Mouse (Mus musculus): ENCODE measurements around the gene Hif3a. TPM values are rescaled to one million over a fixed set of nuclear protein-coding genes. Genes with fewer than 3 reads are reported as not detected.
A peak's percentile ranks its signal among the peaks of the same experiment; 100 is the strongest.

Hif3a gene
- total RNA-seq, 1 experiment = 2.3 TPM

- no peak for DNase-seq (ENCODE audit: low read depth, low spot score)
- no peaks in the 10 kb centered on the region; the same call in 1 of the 2 replicates for H3K36me3 ChIP-seq (ENCODE audit: control insufficient read depth, insufficient read depth, low read length, poor library complexity, severe bottlenecking)
- H3K4me3 ChIP-seq (ENCODE audit: insufficient read depth in 1 of 2, low read depth in 1 of 2, low read length in 2 of 2, poor library complexity in 1 of 2, severe bottlenecking in 1 of 2) = no peak overlapping the region
- in situ Hi-C loops (cut with MboI; ENCODE audit: low sequenced_read_pairs in 2 of 2, unreplicated experiment in 2 of 2) = loop anchor here in 1 of 2 experiments (5.0 kb wide), 1 partner anchor 63 kb away; no protein-coding TSS in a partner anchor
- no peak overlapping the region for H3K27ac ChIP-seq (ENCODE audit: insufficient read depth, low read depth, low read length, poor library complexity, severe bottlenecking)
- TF ChIP-seq HCFC1 (IDR thresholded peaks at IDR 0.05; ENCODE audit: borderline replicate concordance, insufficient read depth, low read length) (no peak), ZNF384 (IDR thresholded peaks at IDR 0.05; ENCODE audit: low read depth, low read length) (no peak), ZC3H11A (IDR thresholded peaks at IDR 0.05; ENCODE audit: borderline replicate concordance, low read depth, low read length) (no peak), CHD2 (IDR thresholded peaks at IDR 0.05; ENCODE audit: low read depth, low read length) (no peak), MAFK (IDR thresholded peaks at IDR 0.05; ENCODE audit: insufficient read depth, low read depth, low read length) (no peak)
- H3K9me3 ChIP-seq (ENCODE audit: control insufficient read depth, insufficient read depth, low read depth, low read length) = no peaks in the 10 kb centered on the region
- H3K4me1 ChIP-seq (ENCODE audit: control insufficient read depth in 2 of 2, insufficient read depth in 2 of 2, low read length in 2 of 2, poor library complexity in 1 of 2) = peaks cover 0 to 10% of the 10 kb centered on the region in 2 experiments; a peak in 2 of 4 replicates
- H3K9ac ChIP-seq (ENCODE audit: insufficient read depth, low read depth, low read length, poor library complexity, severe bottlenecking) = no peak overlapping the region
These were observed 66.9 kb downstream of the Hif3a start for GRCm38 (mm10) chr7:16995345-16995744.

GRCm38 (mm10) chr7:16994400-16994799 lies 67.8 kb downstream of the Hif3a start:
- peak overlapping the region; percentile 57 to 73 for H3K4me3 ChIP-seq (ENCODE audit: insufficient read depth in 1 of 2, low read depth in 1 of 2, low read length in 2 of 2, poor library complexity in 1 of 2, severe bottlenecking in 1 of 2)
- in situ Hi-C loops (cut with MboI; ENCODE audit: low sequenced_read_pairs in 2 of 2, unreplicated experiment in 2 of 2) = loop anchor here in 1 of 2 experiments (5.0 kb wide), 1 partner anchor 42 kb away; no protein-coding TSS in a partner anchor
- H3K4me1 ChIP-seq (ENCODE audit: control insufficient read depth in 2 of 2, insufficient read depth in 2 of 2, low read length in 2 of 2, poor library complexity in 1 of 2) = peaks cover 1 to 14% of the 10 kb centered on the region in 2 experiments; a peak in 2 of 4 replicates
- no peak for TF ChIP-seq CHD2 (IDR thresholded peaks at IDR 0.05; ENCODE audit: low read depth, low read length)
- no peak for TF ChIP-seq ZNF384 (IDR thresholded peaks at IDR 0.05; ENCODE audit: low read depth, low read length)
- TF ChIP-seq MAFK (IDR thresholded peaks at IDR 0.05; ENCODE audit: insufficient read depth, low read depth, low read length) = no peak
- TF ChIP-seq ZC3H11A (IDR thresholded peaks at IDR 0.05; ENCODE audit: borderline replicate concordance, low read depth, low read length) = no peak
- no peak for TF ChIP-seq HCFC1 (IDR thresholded peaks at IDR 0.05; ENCODE audit: borderline replicate concordance, insufficient read depth, low read length)
- DNase-seq (ENCODE audit: low read depth, low spot score) = no peak
- no peaks in the 10 kb centered on the region; the same call in 1 of the 2 replicates for H3K36me3 ChIP-seq (ENCODE audit: control insufficient read depth, insufficient read depth, low read length, poor library complexity, severe bottlenecking)
- H3K9me3 ChIP-seq (ENCODE audit: control insufficient read depth, insufficient read depth, low read depth, low read length) = no peaks in the 10 kb centered on the region
- no peak overlapping the region for H3K27ac ChIP-seq (ENCODE audit: insufficient read depth, low read depth, low read length, poor library complexity, severe bottlenecking)
- H3K9ac ChIP-seq (ENCODE audit: insufficient read depth, low read depth, low read length, poor library complexity, severe bottlenecking) = peak overlapping the region; percentile 36; the same call in 1 of the 2 replicates

GRCm38 (mm10) chr7:16993651-16994399 lies 68.4 kb downstream of the Hif3a start:
- Histone ChIP-seq H3K36me3 (ENCODE audit: control insufficient read depth, insufficient read depth, low read length, poor library complexity, severe bottlenecking) (no peaks in the 10 kb centered on the region; the same call in 1 of the 2 replicates), H3K27ac (ENCODE audit: insufficient read depth, low read depth, low read length, poor library complexity, severe bottlenecking) (no peak overlapping the region), H3K9ac (ENCODE audit: insufficient read depth, low read depth, low read length, poor library complexity, severe bottlenecking) (peak overlapping the region; percentile 36), H3K4me1 (ENCODE audit: control insufficient read depth in 2 of 2, insufficient read depth in 2 of 2, low read length in 2 of 2, poor library complexity in 1 of 2) (peaks cover 1 to 14% of the 10 kb centered on the region in 2 experiments; a peak in 2 of 4 replicates), H3K4me3 (ENCODE audit: insufficient read depth in 1 of 2, low read depth in 1 of 2, low read length in 2 of 2, poor library complexity in 1 of 2, severe bottlenecking in 1 of 2) (peak overlapping the region; percentile 57 to 73), H3K9me3 (ENCODE audit: control insufficient read depth, insufficient read depth, low read depth, low read length) (no peaks in the 10 kb centered on the region)
- TF ChIP-seq HCFC1 (IDR thresholded peaks at IDR 0.05; ENCODE audit: borderline replicate concordance, insufficient read depth, low read length) (no peak), ZC3H11A (IDR thresholded peaks at IDR 0.05; ENCODE audit: borderline replicate concordance, low read depth, low read length) (no peak), ZNF384 (IDR thresholded peaks at IDR 0.05; ENCODE audit: low read depth, low read length) (no peak), CHD2 (IDR thresholded peaks at IDR 0.05; ENCODE audit: low read depth, low read length) (no peak), MAFK (IDR thresholded peaks at IDR 0.05; ENCODE audit: insufficient read depth, low read depth, low read length) (no peak)
- DNase-seq (ENCODE audit: low read depth, low spot score) = peak; percentile 68
- in situ Hi-C loops (cut with MboI; ENCODE audit: low sequenced_read_pairs in 2 of 2, unreplicated experiment in 2 of 2) = loop anchor here in 1 of 2 experiments (5.0 kb wide), 1 partner anchor 42 kb away; no protein-coding TSS in a partner anchor

GRCm38 (mm10) chr7:16992451-16992807 lies 69.8 kb downstream of the Hif3a start, which contains the start of gene Ccdc8:
Gene Ccdc8, plus strand, starts transcription at chr7:16992708.
- H3K4me1 ChIP-seq (ENCODE audit: control insufficient read depth in 2 of 2, insufficient read depth in 2 of 2, low read length in 2 of 2, poor library complexity in 1 of 2) = peaks cover 1 to 14% of the 10 kb centered on the region in 2 experiments; a peak in 2 of 4 replicates
- H3K9me3 ChIP-seq (ENCODE audit: control insufficient read depth, insufficient read depth, low read depth, low read length) = no peaks in the 10 kb centered on the region
- in situ Hi-C loops (cut with MboI; ENCODE audit: low sequenced_read_pairs in 2 of 2, unreplicated experiment in 2 of 2) = loop anchor here in 1 of 2 experiments (5.0 kb wide), 1 partner anchor 40 kb away; no protein-coding TSS in a partner anchor
- H3K36me3 ChIP-seq (ENCODE audit: control insufficient read depth, insufficient read depth, low read length, poor library complexity, severe bottlenecking) = no peaks in the 10 kb centered on the region
- TF ChIP-seq MAFK (IDR thresholded peaks at IDR 0.05; ENCODE audit: insufficient read depth, low read depth, low read length) = no peak
- no peak for TF ChIP-seq HCFC1 (IDR thresholded peaks at IDR 0.05; ENCODE audit: borderline replicate concordance, insufficient read depth, low read length)
- no peak for TF ChIP-seq CHD2 (IDR thresholded peaks at IDR 0.05; ENCODE audit: low read depth, low read length)
- no peak for TF ChIP-seq ZC3H11A (IDR thresholded peaks at IDR 0.05; ENCODE audit: borderline replicate concordance, low read depth, low read length)
- no peak for TF ChIP-seq ZNF384 (IDR thresholded peaks at IDR 0.05; ENCODE audit: low read depth, low read length)
- H3K27ac ChIP-seq (ENCODE audit: insufficient read depth, low read depth, low read length, poor library complexity, severe bottlenecking) = no peak within 1 kb of the TSS
- peak within 1 kb of the TSS; percentile 25 to 57; a peak in 3 of 4 replicates for H3K4me3 ChIP-seq (ENCODE audit: insufficient read depth in 1 of 2, low read depth in 1 of 2, low read length in 2 of 2, poor library complexity in 1 of 2, severe bottlenecking in 1 of 2)
- no peak within 1 kb of the TSS for H3K9ac ChIP-seq (ENCODE audit: insufficient read depth, low read depth, low read length, poor library complexity, severe bottlenecking)
- DNase-seq (ENCODE audit: low read depth, low spot score) = no peak

All from ES-E14 (cell line).